ENCODE assay signal across 9 mouse cellular contexts in the genomic region with DNA sequence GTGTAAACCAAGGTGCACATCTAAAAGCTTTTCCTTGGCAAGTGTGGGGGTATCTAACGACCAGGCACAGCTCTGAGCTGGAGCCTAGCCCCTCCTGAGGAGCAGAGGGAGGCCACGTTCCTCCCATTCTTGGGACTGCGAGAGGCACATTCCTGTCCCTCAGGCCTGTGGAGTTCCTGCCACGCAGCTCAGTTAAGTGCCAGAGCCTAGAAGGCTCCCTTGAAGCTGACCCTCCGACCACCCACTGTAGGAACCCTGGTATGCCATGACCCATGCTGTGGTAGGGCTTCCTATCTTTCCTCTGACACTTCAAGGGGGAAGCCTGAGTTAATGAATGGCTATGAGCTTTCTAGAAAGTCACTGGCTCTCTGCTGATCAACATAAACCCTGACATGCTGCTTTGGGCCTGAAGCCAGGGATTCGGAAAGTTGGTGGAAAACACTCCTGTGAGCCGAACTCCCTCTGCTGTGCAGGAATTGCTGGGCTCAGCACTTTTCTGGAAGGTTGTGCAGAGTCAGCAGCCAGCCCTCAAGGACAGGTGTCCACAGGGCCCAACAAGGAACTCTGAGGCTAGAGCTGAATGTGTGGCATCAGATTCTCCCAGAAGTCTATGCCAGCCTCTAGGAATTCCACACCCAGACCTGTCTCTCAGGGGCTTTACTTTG. TPM values are rescaled to one million over a fixed set of nuclear protein-coding genes. Genes with fewer than 3 reads are reported as not detected.
DNase-seq lines count a peak whose midpoint lies in the region; ATAC-seq and TF ChIP-seq lines count a peak whose summit lies in the region.
"Had no signal": no experiment of that assay in that cellular context is flagged by ENCODE, and none has a peak within 500 bp of the region (broad histone marks: within the 10 kb centered on the region; RNA-seq: fewer than 3 reads in every experiment).

No protein-coding gene starts in this region.

- no peak for DNase-seq in heart, adult 2 months
- no peak for DNase-seq in ES-E14 (ENCODE audit: low read depth, low spot score)
- peak; percentile 87 to 91 for DNase-seq in kidney, postnatal 36 days
- no peak for DNase-seq in cerebellum, postnatal 14 days
- DNase-seq in cerebellum, postnatal 4 days (ENCODE audit: low spot score in 2 of 2), result no peak
- DNase-seq: retina, postnatal 1 day had no signal

- 16% methylated on average over 7 of the region's 7 CpGs for WGBS in heart, embryonic 13.5 days
- 57% methylated on average over 7 of the region's 7 CpGs for WGBS in heart, adult 2 months
- WGBS in embryonic facial prominence, embryonic 15.5 days, result 33% methylated on average over 7 of the region's 7 CpGs

- TF ChIP-seq CTCF in heart, adult 2 months (IDR thresholded peaks at IDR 0.05), result no peak

- no peaks in the 10 kb centered on the region for H3K36me3 ChIP-seq in heart, embryonic 13.5 days
- no peaks in the 10 kb centered on the region for H3K36me3 ChIP-seq in heart, adult 2 months (ENCODE audit: control insufficient read depth, insufficient read depth, low read length)
- no peaks in the 10 kb centered on the region for H3K36me3 ChIP-seq in ES-E14 (ENCODE audit: control insufficient read depth, insufficient read depth, low read length, poor library complexity, severe bottlenecking)
- H3K36me3 ChIP-seq in embryonic facial prominence, embryonic 15.5 days, result no peaks in the 10 kb centered on the region

- peaks cover 45% of the 10 kb centered on the region for H3K4me1 ChIP-seq in heart, embryonic 13.5 days
- peaks cover 16% of the 10 kb centered on the region for H3K4me1 ChIP-seq in heart, adult 2 months (ENCODE audit: control insufficient read depth, insufficient read depth, low read length)
- no peaks in the 10 kb centered on the region for H3K4me1 ChIP-seq in ES-E14 (ENCODE audit: control insufficient read depth in 2 of 2, insufficient read depth in 2 of 2, low read length in 2 of 2, poor library complexity in 1 of 2)
- peaks cover 29% of the 10 kb centered on the region for H3K4me1 ChIP-seq in embryonic facial prominence, embryonic 15.5 days

- H3K27me3 ChIP-seq in heart, embryonic 13.5 days (replicated peaks), result no peaks in the 10 kb centered on the region
- no peaks in the 10 kb centered on the region for H3K27me3 ChIP-seq in heart, adult 2 months (ENCODE audit: control insufficient read depth, insufficient read depth, low read length)
- H3K27me3 ChIP-seq in embryonic facial prominence, embryonic 15.5 days, result no peaks in the 10 kb centered on the region

- H3K9me3 ChIP-seq in heart, embryonic 13.5 days, result no peaks in the 10 kb centered on the region
- no peaks in the 10 kb centered on the region for H3K9me3 ChIP-seq in ES-E14 (ENCODE audit: control insufficient read depth, insufficient read depth, low read depth, low read length)
- H3K9me3 ChIP-seq in embryonic facial prominence, embryonic 15.5 days (replicated peaks), result no peaks in the 10 kb centered on the region

- ATAC-seq in heart, embryonic 13.5 days (ENCODE audit: extremely low read depth, insufficient number of reproducible peaks, low FRiP score, low TSS enrichment), result peak; percentile 38; the same call in 1 of the 2 replicates
- ATAC-seq in embryonic facial prominence, embryonic 15.5 days (ENCODE audit: insufficient number of reproducible peaks, low FRiP score, low TSS enrichment, low read depth), result no peak
- ATAC-seq in CD4-positive, CD25-positive, alpha-beta regulatory T cell, adult 4 months, result no peak

- H3K4me2 ChIP-seq in heart, embryonic 13.5 days, result no peak overlapping the region
- no peak overlapping the region for H3K4me2 ChIP-seq in embryonic facial prominence, embryonic 15.5 days (replicated peaks)

- TF ChIP-seq EP300 in heart, adult 2 months (IDR thresholded peaks at IDR 0.05; ENCODE audit: insufficient read depth, low read depth, low read length), result no peak

- in situ Hi-C loops in ES-E14 (cut with MboI; ENCODE audit: low sequenced_read_pairs in 2 of 2, unreplicated experiment in 2 of 2), result no loop called here

- H3K79me2 ChIP-seq in heart, adult 2 months (replicated peaks; ENCODE audit: control insufficient read depth, insufficient read depth, low read length), result no peaks in the 10 kb centered on the region

- intact Hi-C loops in heart, adult 2 months (cut with DNase I), result no loop called here

- peak overlapping the region; percentile 61 for H3K9ac ChIP-seq in heart, embryonic 13.5 days
- no peak overlapping the region for H3K9ac ChIP-seq in heart, adult 2 months (ENCODE audit: low read depth, low read length)
- H3K9ac ChIP-seq in ES-E14 (ENCODE audit: insufficient read depth, low read depth, low read length, poor library complexity, severe bottlenecking), result no peak overlapping the region
- H3K9ac ChIP-seq in embryonic facial prominence, embryonic 15.5 days, result no peak overlapping the region

- H3K27ac ChIP-seq in heart, embryonic 13.5 days (replicated peaks), result peak overlapping the region; percentile 80
- no peak overlapping the region; the same call in 1 of the 2 replicates for H3K27ac ChIP-seq in heart, adult 2 months
- H3K27ac ChIP-seq in ES-E14 (ENCODE audit: insufficient read depth, low read depth, low read length, poor library complexity, severe bottlenecking), result no peak overlapping the region
- peak overlapping the region; percentile 70; the same call in 1 of the 2 replicates for H3K27ac ChIP-seq in embryonic facial prominence, embryonic 15.5 days (replicated peaks)

- H3K4me3 ChIP-seq in heart, embryonic 13.5 days, result no peak overlapping the region
- no peak overlapping the region for H3K4me3 ChIP-seq in heart, adult 2 months
- no peak overlapping the region for H3K4me3 ChIP-seq in ES-E14 (ENCODE audit: insufficient read depth in 1 of 2, low read depth in 1 of 2, low read length in 2 of 2, poor library complexity in 1 of 2, severe bottlenecking in 1 of 2)
- H3K4me3 ChIP-seq in embryonic facial prominence, embryonic 15.5 days (replicated peaks), result no peak overlapping the region

- no peak for TF ChIP-seq POLR2A in heart, adult 2 months (IDR thresholded peaks at IDR 0.05; ENCODE audit: insufficient read depth, low read depth, low read length)

TF ChIP-seq in ES-E14, 5 proteins besides CTCF, POLR2A, EP300 and RAD21:
- TF ChIP-seq ZNF384 (IDR thresholded peaks at IDR 0.05; ENCODE audit: low read depth, low read length), result no peak
- TF ChIP-seq MAFK (IDR thresholded peaks at IDR 0.05; ENCODE audit: insufficient read depth, low read depth, low read length), result peak; percentile 62; the same call in 1 of the 2 replicates

RNA-seq across cellular contexts. Expression of gene Garnl3, which starts 34.4 kb away (rescaled TPM):
- 10.4 and 11.0 TPM in 2 replicates for polyA plus RNA-seq in heart, embryonic 13.5 days (2015; fragmentation: Nextera tagmentation; extraction: Ambion mirVana)
- total RNA-seq in heart, adult 2 months (2021), result 1 to 10 TPM; 3.6 to 3.8 TPM
- 1.9 and 2.3 TPM in 2 replicates for polyA plus RNA-seq in heart, adult 2 months (2012; rRNA removed)
- 8.5 and 17.7 TPM in 2 replicates for total RNA-seq in ES-E14 (2012; rRNA removed)
- polyA plus RNA-seq in embryonic facial prominence, embryonic 15.5 days (2015; fragmentation: Nextera tagmentation; extraction: Ambion mirVana), result 8.8 and 10.7 TPM in 2 replicates
- under 1 TPM in 1 of 2 experiments, not detected in 1; 0.30 TPM for polyA plus RNA-seq in CD4-positive, CD25-positive, alpha-beta regulatory T cell, adult 4 months (2017; shearing (Covaris generic))

RNA-seq across cellular contexts. Expression of gene Angptl2, which starts 50.0 kb away (rescaled TPM):
- 55.4 and 59.0 TPM in 2 replicates for polyA plus RNA-seq in heart, embryonic 13.5 days (2015; fragmentation: Nextera tagmentation; extraction: Ambion mirVana)
- 10 to 100 TPM; 45.3 to 46.2 TPM for total RNA-seq in heart, adult 2 months (2021)
- polyA plus RNA-seq in heart, adult 2 months (2012; rRNA removed), result 91.4 and 128 TPM in 2 replicates
- total RNA-seq in ES-E14 (2012; rRNA removed), result 2.7 and 5.1 TPM in 2 replicates
- 59.2 and 62.1 TPM in 2 replicates for polyA plus RNA-seq in embryonic facial prominence, embryonic 15.5 days (2015; fragmentation: Nextera tagmentation; extraction: Ambion mirVana)
- 10 to 100 TPM in 1 of 2 experiments, 1 to 10 TPM in 1; 7.6 to 16.5 TPM for polyA plus RNA-seq in CD4-positive, CD25-positive, alpha-beta regulatory T cell, adult 4 months (2017; shearing (Covaris generic))

Comparison
In these comparisons a context has a peak if more than half of its experiments do, and no peak if none do; other contexts are left out.
1. H3K27ac ChIP-seq: peak in heart, embryonic 13.5 days (single experiment) and embryonic facial prominence, embryonic 15.5 days (single experiment); none in heart, adult 2 months (single experiment) and ES-E14 (single experiment).
2. DNase-seq: peak in kidney, postnatal 36 days (2 of 2); none in heart, adult 2 months (0 of 2), ES-E14 (single experiment), cerebellum, postnatal 14 days (0 of 2) and cerebellum, postnatal 4 days (0 of 2).